8 mouse cellular contexts compared by ENCODE assay signal in genomic region chr4:88032151-88033098, GRCm38 (mm10). TPM values are rescaled to one million over a fixed set of nuclear protein-coding genes. Genes with fewer than 3 reads are reported as not detected.
DNase-seq lines count a peak whose midpoint lies in the region; ATAC-seq lines count a peak whose summit lies in the region.

No protein-coding gene starts in this region.

- peak overlapping the region; percentile 98 for H3K27ac ChIP-seq in hindbrain, embryonic 13.5 days

- ATAC-seq in frontal cortex, adult (ENCODE audit: low TSS enrichment) = peak; percentile 20
- peak; percentile 79 for ATAC-seq in hindbrain, embryonic 13.5 days (ENCODE audit: low FRiP score)

- H3K4me2 ChIP-seq in hindbrain, embryonic 13.5 days = peak overlapping the region; percentile 62

- H3K9ac ChIP-seq in hindbrain, embryonic 13.5 days = peak overlapping the region; percentile 96

- H3K4me3 ChIP-seq in hindbrain, embryonic 13.5 days = peak overlapping the region; percentile 84

- peak; percentile 80 for DNase-seq in NIH3T3 (ENCODE audit: low read depth)
- DNase-seq in cerebellum, adult 8-10 months = peak; percentile 55
- peak; percentile 47 for DNase-seq in left cerebral cortex, adult 11 months (ENCODE audit: low spot score)
- DNase-seq in lung, postnatal 25 days (ENCODE audit: low spot score) = peak; percentile 34
- peak; percentile 74 to 76 for DNase-seq in right cerebral cortex, postnatal 10 days (ENCODE audit: low spot score in 2 of 2)
- peak; percentile 32 to 42 for DNase-seq in urinary bladder, postnatal 36 days (ENCODE audit: low spot score in 2 of 2)

- peaks cover 47% of the 10 kb centered on the region for H3K4me1 ChIP-seq in hindbrain, embryonic 13.5 days (replicated peaks)

- under 1% methylated on average over 72 of the region's 100 CpGs for WGBS in hindbrain, embryonic 13.5 days

- no peaks in the 10 kb centered on the region for H3K9me3 ChIP-seq in hindbrain, embryonic 13.5 days

- H3K36me3 ChIP-seq in hindbrain, embryonic 13.5 days = no peaks in the 10 kb centered on the region; the same call in 1 of the 2 replicates

- peaks cover 12% of the 10 kb centered on the region for H3K27me3 ChIP-seq in hindbrain, embryonic 13.5 days

RNA-seq across cellular contexts. Expression of gene Mllt3, which starts 0.7 kb away (rescaled TPM):
- 108 and 110 TPM in 2 replicates for polyA plus RNA-seq in hindbrain, embryonic 13.5 days (2015; fragmentation: Nextera tagmentation; extraction: Ambion mirVana)

Comparison
In these comparisons a context has a peak if more than half of its experiments do, and no peak if none do; other contexts are left out.
1. Peak in every context shown above with its lines: DNase-seq, ATAC-seq, H3K4me3 ChIP-seq and H3K27ac ChIP-seq.